Mouse (Mus musculus) cerebellum, adult 2 months (tissue): ENCODE results near the gene Dnah17.

Experiments
- CTCF ChIP-seq: fragments of 200-500 bp; IDR thresholded peaks from 2 replicates; pipeline ENCODE4 v1.5.1; 2011; ENCODE audit warnings: low read depth, mild to moderate bottlenecking, control low read depth, low read length, moderate library complexity, borderline replicate concordance; ENCODE audit not compliant: insufficient read depth
- POLR2A ChIP-seq: fragments of 200-500 bp; IDR thresholded peaks from 2 replicates; pipeline ENCODE4 v1.6.1; 2011; ENCODE audit warnings: low read length, control low read depth, borderline replicate concordance; ENCODE audit not compliant: insufficient read depth

- TF ChIP-seq CTCF: no peak
- TF ChIP-seq POLR2A: no peak
These were observed 30.8 kb upstream of the Dnah17 start for GRCm38 (mm10) chr11:118161240-118161639.
